Mouse (Mus musculus) erythroblast, embryonic 14.5 days (primary cell): ENCODE results near the gene Hacd2. TPM values are rescaled to one million over a fixed set of nuclear protein-coding genes. Genes with fewer than 3 reads are reported as not detected.

ENCODE experiments used
- H3K27me3 ChIP-seq: 2 replicates; pipeline ENCODE4 v1.6.1; 2012; ENCODE audit warnings: inconsistent platforms; ENCODE audit not compliant: control insufficient read depth
- H3K36me3 ChIP-seq: 2 replicates; pipeline ENCODE4 v1.6.1; 2012; ENCODE audit warnings: mild to moderate bottlenecking, inconsistent platforms; ENCODE audit not compliant: control insufficient read depth
- H3K4me1 ChIP-seq: 2 replicates; pipeline ENCODE4 v1.6.1; 2012; ENCODE audit warnings: inconsistent platforms; ENCODE audit not compliant: control insufficient read depth
- H3K4me3 ChIP-seq: replicated peaks from 2 replicates; pipeline ENCODE3; 2012; ENCODE audit warnings: moderate library complexity, mild to moderate bottlenecking, inconsistent platforms
- H3K9me3 ChIP-seq: 2 replicates; pipeline ENCODE4 v1.6.1; 2012; ENCODE audit warnings: low read length, inconsistent platforms, mixed read lengths; ENCODE audit not compliant: control insufficient read depth
- GATA1 ChIP-seq: IDR thresholded peaks from 2 replicates; pipeline ENCODE4 v1.6.1; 2012; ENCODE audit warnings: low read length, inconsistent platforms, mixed read lengths
- TAL1 ChIP-seq: IDR thresholded peaks from 3 replicates; pipeline ENCODE4 v1.6.1; 2012; ENCODE audit warnings: low read length, inconsistent platforms, mixed read lengths
- polyA plus RNA-seq: library from polyadenylated mRNA; stranded (reverse); fragments of >175 nt; gene quantifications from 2 replicates; pipeline ENCODE4 v1.2.3, GENCODE M21; 2012

Gene Hacd2
- polyA plus RNA-seq, 1 experiment: 3.0 TPM

- H3K27me3 ChIP-seq: no peaks in the 10 kb centered on the region
- TF ChIP-seq GATA1 (no peak), TAL1 (no peak)
- H3K36me3 ChIP-seq: peaks cover 35% of the 10 kb centered on the region
- peaks cover 3% of the 10 kb centered on the region; the same call in 1 of the 2 replicates for H3K4me1 ChIP-seq
- H3K9me3 ChIP-seq: no peaks in the 10 kb centered on the region
- no peak overlapping the region for H3K4me3 ChIP-seq
Observed at GRCm38 (mm10) chr16:35038343-35039057, 16.3 kb downstream of the Hacd2 start.

- H3K4me1 ChIP-seq: peaks cover 3% of the 10 kb centered on the region; the same call in 1 of the 2 replicates
- TF ChIP-seq GATA1: no peak
- no peak for TF ChIP-seq TAL1
- H3K27me3 ChIP-seq: no peaks in the 10 kb centered on the region
- no peak overlapping the region for H3K4me3 ChIP-seq
- H3K9me3 ChIP-seq: no peaks in the 10 kb centered on the region
- peaks cover 38% of the 10 kb centered on the region for H3K36me3 ChIP-seq
Observed at GRCm38 (mm10) chr16:35040154-35040553, 17.9 kb downstream of the Hacd2 start.

GRCm38 (mm10) chr16:35041001-35041400 is 18.8 kb downstream of the Hacd2 start:
- no peak for TF ChIP-seq TAL1
- TF ChIP-seq GATA1: no peak
- H3K9me3 ChIP-seq: no peaks in the 10 kb centered on the region
- H3K4me3 ChIP-seq: no peak overlapping the region
- peaks cover 3% of the 10 kb centered on the region; the same call in 1 of the 2 replicates for H3K4me1 ChIP-seq
- H3K36me3 ChIP-seq: peaks cover 37% of the 10 kb centered on the region
- H3K27me3 ChIP-seq: no peaks in the 10 kb centered on the region

GRCm38 (mm10) chr16:35046081-35046775 is 24.0 kb downstream of the Hacd2 start:
- Histone ChIP-seq H3K27me3 (no peaks in the 10 kb centered on the region), H3K4me1 (peaks cover 13% of the 10 kb centered on the region), H3K36me3 (peaks cover 27% of the 10 kb centered on the region), H3K4me3 (no peak overlapping the region), H3K9me3 (no peaks in the 10 kb centered on the region)
- no peak for TF ChIP-seq GATA1
- no peak for TF ChIP-seq TAL1

GRCm38 (mm10) chr16:35047272-35047969 is 25.2 kb downstream of the Hacd2 start:
- H3K4me1 ChIP-seq: peaks cover 19% of the 10 kb centered on the region
- no peaks in the 10 kb centered on the region for H3K27me3 ChIP-seq
- H3K9me3 ChIP-seq: no peaks in the 10 kb centered on the region
- peaks cover 26% of the 10 kb centered on the region for H3K36me3 ChIP-seq
- no peak overlapping the region for H3K4me3 ChIP-seq
- TF ChIP-seq TAL1 (no peak), GATA1 (no peak)

- Histone ChIP-seq H3K9me3 (no peaks in the 10 kb centered on the region), H3K36me3 (peaks cover 27% of the 10 kb centered on the region), H3K4me3 (no peak overlapping the region), H3K4me1 (peaks cover 51% of the 10 kb centered on the region), H3K27me3 (no peaks in the 10 kb centered on the region)
- TF ChIP-seq TAL1 (no peak), GATA1 (no peak)
Observed at GRCm38 (mm10) chr16:35051066-35051465, 28.8 kb downstream of the Hacd2 start.

- no peak for TF ChIP-seq GATA1
- no peak for TF ChIP-seq TAL1
- Histone ChIP-seq H3K27me3 (no peaks in the 10 kb centered on the region), H3K36me3 (peaks cover 27% of the 10 kb centered on the region), H3K4me1 (peaks cover 52% of the 10 kb centered on the region), H3K9me3 (no peaks in the 10 kb centered on the region), H3K4me3 (no peak overlapping the region)
Observed at GRCm38 (mm10) chr16:35052191-35052590, 30.0 kb downstream of the Hacd2 start.

- Histone ChIP-seq H3K27me3 (no peaks in the 10 kb centered on the region), H3K36me3 (peaks cover 24% of the 10 kb centered on the region), H3K9me3 (no peaks in the 10 kb centered on the region), H3K4me1 (peaks cover 45% of the 10 kb centered on the region), H3K4me3 (no peak overlapping the region)
- TF ChIP-seq TAL1 (no peak), GATA1 (no peak)
Observed at GRCm38 (mm10) chr16:35054432-35055193, 32.4 kb downstream of the Hacd2 start.

- H3K27me3 ChIP-seq: no peaks in the 10 kb centered on the region
- H3K4me3 ChIP-seq: no peak overlapping the region
- H3K36me3 ChIP-seq: peaks cover 22% of the 10 kb centered on the region
- no peaks in the 10 kb centered on the region for H3K9me3 ChIP-seq
- TF ChIP-seq TAL1 (no peak), GATA1 (no peak)
- peaks cover 45% of the 10 kb centered on the region for H3K4me1 ChIP-seq
Observed at GRCm38 (mm10) chr16:35055194-35055506, 32.9 kb downstream of the Hacd2 start.
